Mouse (Mus musculus) urinary bladder, postnatal 4 days (tissue): ENCODE results near the gene Gstp1.
A peak's percentile ranks its signal among the peaks of the same experiment; 100 is the strongest.
"Not testable (repeated sequence)": the region's sequence is repeated elsewhere in the genome, so short reads cannot be mapped to it uniquely, and the experiment has no call there.

Experiments
- DNase-seq, 2 experiments: peaks; one replicate each; pipeline ENCODE4 v3.0.0; 2021 to 2022; ENCODE audit warnings: low spot score in 2 of 2

Gstp1 gene

DNA sequence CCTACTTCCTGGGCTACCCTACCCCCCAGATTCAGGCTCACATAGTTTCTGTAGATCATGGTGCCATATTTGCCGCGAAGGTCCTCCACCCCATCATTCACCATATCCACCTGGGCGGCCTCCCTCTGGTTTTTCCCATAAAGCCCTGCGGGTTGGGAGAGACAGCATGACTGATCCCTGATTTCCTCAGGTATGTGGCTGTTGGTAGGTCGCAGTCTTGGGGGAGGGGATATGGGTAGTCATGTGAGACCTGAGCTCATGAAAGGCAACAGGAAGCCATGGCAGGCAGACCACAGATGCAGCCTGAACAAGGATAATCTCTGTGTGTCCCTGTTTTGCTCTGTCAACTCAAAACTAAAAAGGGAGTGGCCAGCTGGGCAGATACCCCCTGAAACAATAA is 3.2 kb upstream of the Gstp1 start:
- not testable (repeated sequence) for DNase-seq

DNA sequence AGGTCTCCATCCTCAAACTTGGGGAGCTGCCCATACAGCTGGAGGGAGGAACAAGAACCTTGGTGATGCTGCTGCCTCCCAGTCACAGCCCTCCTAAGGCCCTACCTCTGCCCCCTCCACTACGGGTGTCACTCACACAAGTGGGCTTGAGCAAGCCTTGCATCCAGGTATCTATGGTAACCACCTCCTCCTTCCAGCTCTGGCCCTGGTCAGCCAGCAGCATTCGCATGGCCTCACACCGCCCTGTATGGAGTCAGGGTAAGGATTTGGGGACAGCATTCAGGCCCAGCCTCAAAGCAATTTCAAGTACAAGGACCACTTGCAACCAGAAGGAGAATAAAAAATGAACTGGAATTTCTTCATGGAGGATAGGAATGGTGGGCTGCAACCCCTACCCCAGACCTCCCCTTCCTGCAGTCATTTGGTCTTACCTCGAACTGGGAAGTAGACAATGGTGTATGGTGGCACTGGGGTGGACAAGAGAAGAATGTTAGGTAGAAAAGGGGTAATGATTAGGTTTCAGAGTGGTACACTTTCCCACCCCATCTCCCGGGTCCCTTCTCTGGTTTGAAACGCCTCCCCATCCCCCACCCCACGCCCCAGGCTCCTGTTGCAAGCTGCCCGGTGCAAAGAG is 514 bp downstream of the Gstp1 start:
- DNase-seq = not testable (repeated sequence)

DNA sequence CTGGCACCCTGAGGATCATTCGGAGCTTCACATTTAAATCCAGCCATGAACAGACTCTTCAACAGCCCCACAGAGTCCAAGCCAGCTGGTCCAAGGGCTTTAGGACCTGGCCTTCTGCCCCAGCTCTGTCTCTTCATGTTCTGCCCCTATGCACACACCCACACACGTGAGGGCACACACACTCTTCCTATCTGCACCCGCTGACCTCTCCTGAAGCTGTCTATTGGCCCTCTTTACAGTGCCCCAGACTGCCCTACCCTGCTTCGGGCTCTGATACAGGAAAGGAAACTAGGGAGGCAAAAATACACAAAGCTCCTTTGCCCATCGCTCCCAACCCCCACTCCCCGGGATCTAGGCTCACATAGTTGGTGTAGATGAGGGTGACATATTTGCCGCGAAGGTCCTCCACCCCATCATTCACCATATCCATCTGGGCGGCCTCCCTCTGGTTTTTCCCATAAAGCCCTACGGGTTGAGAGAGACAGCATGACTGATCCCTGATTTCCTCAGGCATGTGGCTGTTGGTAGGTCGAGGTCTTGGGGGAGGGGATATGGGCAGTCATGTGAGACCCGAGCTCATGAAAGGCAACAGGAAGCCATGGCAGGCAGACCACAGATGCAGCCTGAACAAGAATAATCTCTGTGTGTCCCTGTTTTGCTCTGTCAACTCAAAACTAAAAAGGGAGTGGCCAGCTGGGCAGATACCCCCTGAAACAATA is 1.3 kb downstream of the Gstp1 start:
- DNase-seq = no peak

DNA sequence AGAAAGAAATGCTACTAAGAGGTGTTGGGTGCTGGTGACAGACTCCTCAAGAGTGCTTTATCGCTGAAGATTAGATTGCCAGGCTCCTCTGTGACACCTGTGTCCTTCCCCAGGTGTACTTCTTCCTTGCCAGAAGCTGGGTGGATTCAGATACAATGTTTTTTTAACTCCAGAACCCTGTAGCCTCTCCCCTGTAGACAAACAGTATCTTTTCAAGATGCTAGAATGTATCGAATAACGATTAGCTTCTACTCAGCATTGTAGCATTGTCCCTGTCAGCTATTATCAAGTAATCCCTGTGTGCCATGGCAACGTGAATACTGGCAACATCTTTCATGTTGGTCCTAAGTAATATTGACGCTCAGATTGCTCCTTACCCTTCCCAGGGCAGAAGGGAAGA is 4.0 kb downstream of the Gstp1 start:
- no peak for DNase-seq

DNA sequence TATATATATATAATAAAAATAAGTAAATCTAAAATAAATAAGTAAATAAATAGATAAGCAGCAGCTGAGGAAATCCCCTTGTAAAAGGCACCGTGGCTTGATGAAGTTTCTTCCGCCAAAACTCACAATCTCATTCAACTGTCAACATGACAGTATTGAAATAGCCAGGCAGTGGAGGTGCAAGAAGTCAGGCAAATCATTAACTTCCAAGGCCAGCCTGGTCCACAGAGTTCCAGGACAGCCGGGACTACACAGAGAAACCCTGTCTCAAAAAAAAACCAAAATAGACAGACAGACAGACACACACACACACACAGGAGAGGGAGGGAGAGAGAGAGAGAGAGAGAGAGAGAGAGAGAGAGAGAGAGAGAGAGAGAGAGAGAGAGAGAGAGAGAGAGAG is 4.5 kb downstream of the Gstp1 start:
- no peak for DNase-seq

DNA sequence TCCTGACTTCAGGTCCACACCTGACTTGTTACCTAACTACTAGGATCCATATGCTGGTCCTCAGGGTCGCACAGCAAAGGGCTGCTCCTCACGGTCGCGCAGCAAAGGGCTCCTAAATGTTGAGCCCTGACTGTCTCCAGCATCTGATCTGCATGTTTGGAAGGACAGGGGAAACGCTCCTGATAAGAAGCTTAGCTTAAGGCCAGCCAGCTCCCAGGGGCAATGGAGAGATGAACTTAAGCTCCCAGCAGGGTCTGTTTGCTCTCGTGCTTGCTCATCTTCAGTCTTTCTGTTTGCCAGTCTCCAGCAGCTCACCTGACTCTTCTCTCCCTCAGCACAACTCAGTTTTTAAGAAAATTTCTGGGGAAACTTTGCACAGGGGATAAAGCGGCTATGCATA is 5.1 kb downstream of the Gstp1 start:
- DNase-seq = no peak

DNA sequence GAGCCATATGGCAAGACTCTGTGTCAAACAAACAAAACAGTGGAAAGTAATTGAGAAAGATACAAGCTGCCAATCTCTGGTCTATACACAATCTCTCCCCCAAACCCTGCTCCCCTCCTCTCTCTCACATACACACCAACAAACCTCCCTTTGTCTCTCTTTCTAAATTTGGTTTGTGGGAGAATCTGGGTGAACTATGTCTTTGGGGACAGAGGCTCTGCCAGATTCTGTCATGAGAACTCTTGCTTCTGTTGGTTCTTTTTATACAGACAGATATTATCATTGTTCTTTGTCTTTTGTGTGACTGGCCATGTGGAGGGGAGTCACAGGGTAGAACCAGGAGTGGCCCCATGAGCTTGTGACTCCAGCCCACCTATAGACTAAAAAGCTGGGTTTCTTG is 10.2 kb downstream of the Gstp1 start:
- no peak for DNase-seq

DNA sequence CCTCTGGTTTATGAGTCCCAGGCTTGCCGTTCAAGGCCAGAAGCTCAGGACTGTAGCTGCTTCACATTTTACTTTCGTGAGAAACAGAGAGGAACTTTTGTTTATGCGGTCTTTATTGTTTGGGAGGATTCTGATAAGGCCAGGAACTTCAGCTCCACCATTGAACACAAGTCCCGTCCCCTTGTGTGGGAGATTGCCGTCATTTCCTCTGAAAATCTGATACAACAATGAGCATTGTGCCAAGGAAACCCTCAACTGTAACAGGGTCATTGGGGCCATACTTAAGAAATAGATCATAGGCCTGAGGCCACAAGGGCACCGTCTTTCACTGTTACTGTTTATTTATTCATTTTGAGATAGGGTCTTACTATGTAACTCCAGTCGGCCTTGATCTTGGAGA is 14.6 kb downstream of the Gstp1 start:
- no peak for DNase-seq

DNA sequence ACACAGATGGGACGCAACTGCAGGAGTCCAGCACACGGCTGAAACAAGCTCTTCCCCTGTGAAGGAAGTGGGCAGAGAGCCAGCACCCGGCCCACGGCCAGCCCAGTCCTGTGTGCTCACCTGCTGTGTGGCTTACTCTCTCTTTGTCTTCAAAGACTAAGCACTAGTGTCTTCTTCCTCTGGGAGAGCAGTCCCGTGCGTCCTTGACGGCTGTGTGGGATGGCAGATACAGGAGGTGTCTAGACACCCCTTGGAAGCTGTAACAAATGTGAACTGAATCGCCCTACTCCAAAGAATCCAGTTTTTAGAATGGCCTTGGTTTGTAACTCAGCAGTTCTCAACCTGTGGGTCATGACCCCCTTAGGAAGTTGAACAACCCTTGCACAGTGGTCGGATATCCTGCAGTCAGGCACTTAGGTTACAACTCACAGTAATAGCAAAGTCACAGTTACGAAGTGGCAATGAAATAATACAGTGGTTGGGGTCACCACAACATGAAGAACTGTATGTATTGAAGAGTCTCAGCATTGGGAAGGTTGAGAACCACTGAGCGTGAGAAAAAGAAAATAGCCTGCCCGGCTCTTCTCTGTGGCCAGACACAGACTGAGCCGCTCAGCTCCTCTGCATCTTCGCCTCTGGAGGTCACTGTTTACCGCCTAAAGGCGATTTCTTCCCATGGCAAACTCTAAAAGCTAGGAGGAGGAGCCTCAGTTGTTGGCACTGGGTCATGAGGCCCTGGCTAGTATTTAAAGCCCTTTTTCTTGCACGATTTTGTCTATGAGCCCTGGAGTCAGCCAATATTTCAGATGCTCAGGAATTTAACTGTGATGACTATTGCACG is 18.8 kb downstream of the Gstp1 start:
- DNase-seq = peak; percentile 79 to 81

DNA sequence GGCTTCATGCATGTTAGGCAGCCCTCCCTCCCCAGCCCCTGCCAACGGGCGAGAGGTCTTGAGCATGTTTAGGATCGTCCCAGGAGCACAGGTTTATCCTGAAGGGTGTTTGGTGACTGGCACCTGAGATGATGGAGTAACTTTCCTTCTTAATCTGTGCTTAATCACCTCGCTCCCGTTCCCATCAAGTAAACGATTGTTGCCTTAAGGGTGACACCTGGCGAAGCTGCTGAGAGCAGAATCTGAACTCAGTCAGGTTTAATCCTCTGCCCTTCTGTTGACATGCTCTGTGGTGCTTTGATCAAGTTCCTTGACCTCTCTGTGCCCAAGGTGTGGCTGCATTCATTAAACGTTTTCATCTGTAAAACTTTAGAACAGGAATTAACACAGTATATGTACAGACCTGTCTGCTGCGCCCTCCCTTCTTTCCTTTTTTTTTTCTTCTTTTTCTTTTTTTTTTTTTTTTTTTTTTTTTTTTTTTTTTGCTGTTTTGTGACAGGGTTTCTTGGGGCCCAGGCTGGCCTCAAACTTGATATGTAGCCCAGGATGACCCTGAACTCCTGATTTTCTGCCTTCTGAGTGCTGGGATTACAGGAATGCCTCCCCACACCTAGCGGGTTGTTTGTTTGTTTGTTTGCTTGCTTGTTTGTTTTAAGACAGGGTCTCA is 19.7 kb downstream of the Gstp1 start:
- no peak for DNase-seq

DNA sequence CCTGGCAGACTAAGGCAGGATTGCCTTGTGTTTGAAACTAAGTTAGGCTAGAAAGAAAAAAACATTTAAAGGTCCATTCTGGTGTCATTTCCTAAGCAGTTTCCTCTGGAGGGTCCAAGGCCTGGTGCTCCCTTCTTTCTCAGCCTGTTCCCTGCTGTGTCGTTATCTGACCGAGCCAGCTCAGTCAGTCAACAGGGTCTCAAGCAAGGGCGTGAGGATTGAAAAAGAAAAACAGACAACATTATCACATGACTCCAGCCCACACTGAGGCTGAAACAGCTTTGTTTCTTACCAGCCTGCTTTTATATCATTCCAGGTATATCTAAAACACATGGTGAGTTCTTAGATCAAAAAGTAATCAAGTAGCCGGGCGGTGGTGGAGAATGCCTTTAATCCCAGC is 22.1 kb downstream of the Gstp1 start:
- DNase-seq = no peak

DNA sequence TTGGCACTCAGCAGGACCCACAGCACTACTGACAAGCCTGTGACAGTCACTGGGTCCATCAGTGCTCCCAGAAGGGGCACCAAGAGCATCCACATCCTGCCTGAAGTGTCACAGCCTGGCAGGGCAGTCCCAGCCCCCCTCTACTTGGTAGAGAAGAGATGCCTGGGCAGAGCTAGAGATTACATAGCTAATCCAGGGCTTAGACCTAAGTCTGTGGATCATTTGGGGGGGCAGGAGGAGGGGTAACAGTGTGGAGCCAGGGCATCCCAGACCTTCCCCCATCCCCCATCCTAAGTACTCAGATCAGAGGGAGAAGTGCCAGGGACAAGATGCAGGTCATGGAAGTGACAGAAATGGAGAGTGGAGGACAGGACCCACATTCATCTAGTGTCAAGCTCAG is 23.0 kb downstream of the Gstp1 start:
- no peak for DNase-seq

DNA sequence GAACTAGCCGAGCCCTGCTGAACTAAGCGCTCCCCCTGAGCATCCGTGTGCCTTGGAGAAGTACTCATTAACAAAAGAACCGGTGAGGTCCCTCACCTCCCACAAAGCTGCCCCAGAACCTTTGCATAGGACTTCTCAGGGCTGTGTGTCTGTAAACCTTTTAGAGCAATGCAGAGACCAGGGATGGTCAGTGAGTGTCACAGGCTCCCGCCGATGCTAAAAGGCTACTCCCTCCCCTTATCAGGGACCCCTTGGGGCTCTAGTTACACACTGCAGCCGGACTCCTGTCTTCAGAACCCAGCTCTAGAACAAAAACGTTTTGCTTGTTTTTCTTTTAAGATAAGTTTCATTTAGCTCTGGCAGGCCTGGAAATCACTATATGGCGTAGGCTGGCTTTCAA is 24.7 kb downstream of the Gstp1 start:
- DNase-seq = no peak

DNA sequence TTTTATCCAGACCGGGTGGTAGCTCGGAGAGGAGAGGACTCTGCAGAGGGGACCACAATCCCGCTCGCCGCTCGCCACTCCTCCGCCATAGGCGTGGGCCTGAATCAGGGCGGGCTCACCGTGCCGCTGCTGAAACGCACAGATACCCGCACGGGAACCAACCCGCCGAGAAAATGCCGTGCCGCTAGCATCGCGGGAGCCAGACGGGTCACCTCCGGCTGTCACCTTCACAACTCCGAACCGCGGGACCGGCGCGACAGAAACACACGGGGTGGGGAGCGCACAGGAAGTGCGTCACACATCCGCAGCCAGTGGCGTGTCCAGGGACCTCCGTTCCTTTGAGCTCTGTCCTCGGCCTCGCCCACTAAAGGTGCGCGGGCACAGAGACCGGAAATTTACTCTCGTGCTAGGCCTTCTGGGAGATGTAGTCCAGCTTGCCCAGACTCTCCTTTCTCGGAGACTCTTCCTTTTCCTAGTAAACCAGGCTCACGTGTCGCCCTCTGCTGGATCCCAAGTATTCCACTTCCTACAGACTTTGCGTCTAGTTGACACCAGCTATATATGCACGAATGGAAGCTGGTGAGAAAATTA is 25.3 kb downstream of the Gstp1 start, which contains the start of gene Ndufv1:
TSS of gene Ndufv1 (minus strand) at position 375 of the 591 bp plus-strand sequence.
- DNase-seq = peak; percentile 92 to 94

DNA sequence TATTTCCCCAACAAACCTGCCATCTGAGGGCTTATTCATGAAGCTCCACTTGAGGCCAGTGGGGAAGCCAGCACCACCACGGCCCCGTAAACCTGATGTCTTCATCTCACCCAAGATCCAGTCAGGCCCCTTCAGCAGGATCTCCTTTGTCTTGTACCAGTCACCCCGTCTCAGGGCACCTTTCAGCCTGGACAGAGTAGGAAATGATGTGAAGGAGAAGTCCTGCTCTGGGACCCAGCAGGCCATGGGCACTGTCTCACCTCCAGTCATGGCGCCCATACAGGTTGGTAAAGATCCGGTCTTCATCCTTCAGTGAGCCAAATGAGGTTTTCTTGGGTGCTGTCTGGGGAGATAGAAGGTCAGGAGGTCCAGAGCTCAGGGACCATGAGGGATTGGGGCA is 26.7 kb downstream of the Gstp1 start:
- no peak for DNase-seq

DNA sequence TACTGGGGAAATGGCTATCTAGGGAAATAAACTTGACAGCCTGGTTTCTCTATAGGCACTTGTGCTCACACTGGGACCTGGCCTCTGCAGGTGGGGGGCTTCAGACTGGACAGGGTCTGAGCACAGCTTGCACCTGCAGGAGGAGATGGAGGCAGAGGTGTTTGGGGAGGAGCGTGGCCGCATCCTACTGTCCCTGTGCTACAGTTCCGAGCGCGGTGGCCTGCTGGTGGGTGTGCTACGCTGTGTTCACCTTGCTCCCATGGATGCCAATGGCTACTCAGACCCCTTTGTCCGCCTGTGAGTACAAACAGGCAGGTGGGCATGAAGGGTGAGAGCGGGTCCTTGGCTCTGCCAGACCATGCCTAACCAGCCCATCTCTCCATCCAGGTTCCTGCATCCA is 31.8 kb downstream of the Gstp1 start:
- DNase-seq = no peak

DNA sequence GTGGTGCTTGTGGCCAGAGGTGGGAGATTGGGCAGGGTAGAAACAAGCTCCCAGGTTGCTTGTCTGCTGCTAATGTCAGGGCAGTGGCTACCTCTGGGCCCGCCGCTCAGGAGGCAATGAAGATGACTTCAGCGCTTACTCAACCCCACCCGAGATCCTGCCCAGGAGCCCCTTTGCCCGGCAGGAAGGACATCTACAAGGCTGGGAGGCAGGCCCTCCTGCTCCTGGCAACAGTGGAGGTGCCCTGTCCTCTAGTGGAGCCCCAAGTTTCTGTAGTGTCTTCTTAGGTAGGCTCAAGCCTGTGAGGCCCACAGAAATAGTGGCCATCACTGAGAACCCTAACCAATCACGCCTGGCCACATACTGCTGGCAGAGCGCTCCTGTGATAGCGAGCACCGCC is 32.7 kb downstream of the Gstp1 start:
- no peak for DNase-seq

DNA sequence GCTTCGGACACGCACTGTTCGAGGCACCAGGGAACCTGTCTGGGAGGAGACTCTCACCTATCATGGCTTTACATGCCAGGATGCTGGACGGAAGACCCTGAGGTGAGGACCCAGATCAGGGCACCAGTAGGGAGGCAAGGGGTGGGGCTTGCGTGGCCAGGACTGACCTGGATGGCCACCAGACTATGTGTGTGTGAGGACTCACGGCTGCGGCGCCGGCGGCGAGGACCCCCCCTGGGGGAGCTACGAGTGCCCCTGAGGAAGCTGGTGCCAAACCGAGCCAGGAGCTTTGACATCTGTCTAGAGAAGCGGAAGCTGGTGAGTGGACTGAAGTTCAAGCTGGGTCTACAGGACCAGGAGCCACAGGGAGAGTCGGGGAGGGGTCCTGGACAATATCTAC is 33.5 kb downstream of the Gstp1 start:
- no peak for DNase-seq

DNA sequence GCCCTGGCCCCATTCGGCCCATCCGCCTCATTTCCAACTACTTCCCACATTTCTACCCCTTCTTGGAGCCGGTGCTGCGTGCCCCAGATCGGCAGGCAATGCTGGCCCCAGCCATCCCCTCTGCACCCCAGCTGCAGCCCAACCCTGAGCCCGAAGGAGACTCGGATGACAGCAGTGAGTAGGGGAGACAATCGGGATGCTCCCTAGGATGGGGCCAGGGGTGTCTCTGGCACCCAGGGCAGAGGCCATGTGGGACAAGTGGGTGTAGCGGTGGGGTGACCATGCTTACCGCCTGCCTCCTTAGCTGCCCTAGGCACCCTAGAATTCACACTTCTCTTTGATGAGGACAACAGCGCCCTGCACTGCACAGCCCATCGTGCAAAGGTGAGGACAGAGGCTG is 34.1 kb downstream of the Gstp1 start:
- DNase-seq = no peak

DNA sequence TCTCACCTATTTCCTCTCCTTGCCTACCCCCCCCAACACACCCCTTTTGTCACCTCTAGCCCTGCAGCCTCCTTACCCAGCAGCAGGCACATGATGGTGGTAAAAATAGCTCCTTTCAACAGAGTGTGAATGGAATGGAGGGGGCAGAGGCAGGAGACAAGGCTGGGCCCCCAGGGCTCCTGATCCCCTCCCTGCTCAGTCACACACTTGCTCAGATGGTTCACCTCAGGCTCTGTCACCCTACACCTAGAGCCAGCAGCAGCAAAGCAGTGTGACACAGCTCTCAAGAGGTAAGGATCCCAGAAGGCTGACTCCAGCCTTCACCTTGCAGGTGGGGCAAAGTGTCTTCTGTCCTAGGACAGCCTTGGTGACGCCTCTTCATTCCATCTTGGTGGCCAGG is 34.7 kb downstream of the Gstp1 start, which contains the start of gene Doc2g:
TSS of gene Doc2g (plus strand) at position 202 of the 400 bp plus-strand sequence.
- no peak for DNase-seq

DNA sequence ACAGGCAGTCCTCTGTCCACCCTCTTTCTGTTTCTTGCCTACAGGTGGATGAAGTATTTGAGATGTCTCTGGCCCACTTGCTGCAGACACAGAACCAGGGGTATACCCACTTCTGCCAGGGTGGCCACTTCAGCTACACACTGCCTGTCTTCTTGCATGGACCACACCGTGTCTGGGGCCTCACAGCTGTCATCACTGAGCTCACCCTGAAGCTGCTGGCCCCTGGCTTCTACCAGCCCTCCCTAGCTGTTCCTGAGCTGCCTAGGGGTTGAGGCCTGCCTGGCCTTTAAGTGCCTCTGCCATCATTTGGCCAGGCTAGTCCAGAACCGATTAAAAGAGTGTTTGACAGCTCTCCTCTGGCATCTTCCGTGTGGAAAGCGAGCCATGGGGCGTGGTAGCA is 36.0 kb downstream of the Gstp1 start:
- no peak for DNase-seq
